Mouse (Mus musculus) layer of hippocampus, adult 8-10 months (tissue): ENCODE measurements at regions not wholly inside any gene's neighbourhood (a gene's known extent, or its start where the extent isn't known, plus 50 kb on each side); places are given as distances from the start of the nearest gene placed in this dataset.

Source experiments
- DNase-seq, 2 experiments: peaks; one replicate each; pipeline ENCODE4 v3.0.0; 2022; ENCODE audit warnings: low spot score in 2 of 2

DNA sequence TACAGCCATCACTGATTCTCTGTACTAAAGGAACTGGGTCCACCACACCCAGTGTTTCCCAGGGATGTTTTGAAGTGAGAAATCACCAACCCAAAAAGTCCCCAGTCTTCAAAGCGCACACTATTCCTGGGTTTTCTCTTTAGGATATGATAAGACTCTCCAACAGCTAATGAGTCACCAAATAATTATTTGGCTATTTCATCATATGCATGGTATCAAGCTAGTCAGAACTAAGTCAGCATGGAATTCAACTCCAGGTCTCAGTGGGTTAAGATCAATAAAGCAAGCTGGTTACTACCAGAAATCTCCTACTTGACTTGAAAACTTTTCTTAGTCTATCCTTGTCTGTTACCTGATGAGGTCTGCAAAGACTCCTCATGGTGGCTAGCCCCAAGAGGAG lies 89.1 kb upstream of the 4930412O13Rik start:
- no peak for DNase-seq

DNA sequence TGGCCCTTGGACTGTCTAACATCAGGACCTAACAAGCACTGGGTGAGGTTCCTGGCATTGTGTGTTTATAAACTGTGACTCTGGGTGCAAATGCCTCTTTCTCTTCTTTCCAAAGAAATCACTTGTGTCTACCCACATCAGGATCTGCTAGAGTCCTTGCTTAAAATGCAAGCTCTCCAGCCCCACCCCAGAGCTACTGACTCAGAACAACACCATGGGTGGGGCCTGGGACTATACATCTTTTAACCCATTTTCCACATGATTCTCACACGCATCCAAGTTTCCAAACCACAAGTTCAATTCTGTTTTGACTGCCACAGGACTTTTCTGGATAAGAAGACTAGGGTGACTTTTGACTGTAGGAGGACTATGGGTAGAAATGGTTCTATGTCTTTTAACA lies 88.7 kb upstream of the 4930412O13Rik start:
- DNase-seq, result no peak

DNA sequence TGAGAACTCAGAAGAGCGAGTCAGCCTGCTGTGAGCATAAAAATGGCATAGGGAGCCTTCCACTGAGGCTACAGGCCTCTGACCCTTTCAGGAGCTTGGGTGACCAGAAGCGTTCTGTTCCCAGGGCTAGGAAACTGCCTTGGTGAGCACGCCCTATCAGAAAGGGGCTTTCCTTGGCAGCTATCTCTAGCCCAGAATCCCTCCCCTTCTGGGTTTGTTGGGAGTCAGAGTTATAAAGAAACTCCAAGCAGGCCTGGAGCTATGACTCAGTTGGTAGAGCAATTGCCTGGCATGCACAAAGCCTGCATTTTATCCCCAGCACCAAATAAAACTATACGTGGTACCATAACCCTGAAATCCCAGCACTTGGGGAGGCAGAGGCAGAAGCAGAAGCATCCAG lies 85.7 kb upstream of the 4930412O13Rik start:
- DNase-seq, result no peak

DNA sequence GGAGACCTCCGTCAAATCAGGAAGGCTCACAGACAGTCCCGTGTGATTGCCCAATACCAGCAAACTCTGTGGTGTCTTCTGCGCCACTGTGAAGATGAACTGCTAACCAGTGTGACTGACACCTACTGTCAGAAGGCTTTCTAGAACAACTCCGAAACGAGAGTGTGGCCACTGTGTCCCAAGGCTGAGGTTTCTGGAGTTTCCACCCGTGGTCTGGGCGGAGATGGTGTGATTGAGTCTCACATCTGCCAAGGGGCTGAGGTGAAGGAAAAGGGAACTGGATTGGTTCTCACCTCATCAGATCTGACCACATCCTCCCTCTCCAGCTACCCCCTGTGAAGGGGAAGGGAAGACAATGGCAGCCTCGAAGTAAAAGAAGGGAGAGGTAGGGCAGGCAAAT lies 79.6 kb upstream of the 4930412O13Rik start:
- DNase-seq, result no peak

DNA sequence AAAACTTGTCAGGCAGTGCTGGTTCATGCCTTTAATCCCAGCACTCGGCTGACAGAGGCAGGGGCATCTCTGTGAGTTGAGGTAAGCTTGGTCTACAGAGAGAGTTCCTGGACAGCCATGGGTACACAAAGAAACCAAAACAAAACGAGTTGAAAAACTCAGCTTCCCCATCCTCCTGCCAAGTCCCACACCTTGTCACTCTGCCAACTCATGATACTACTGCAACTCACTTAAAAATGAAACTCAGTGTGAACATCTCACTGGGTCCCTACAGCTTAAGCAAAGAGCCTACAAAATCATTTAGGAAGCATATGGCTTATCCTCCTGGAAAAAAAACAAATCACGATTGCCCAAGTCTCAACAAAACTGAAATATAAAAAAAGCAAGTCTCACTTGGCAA lies 76.7 kb upstream of the 4930412O13Rik start:
- DNase-seq, result no peak

DNA sequence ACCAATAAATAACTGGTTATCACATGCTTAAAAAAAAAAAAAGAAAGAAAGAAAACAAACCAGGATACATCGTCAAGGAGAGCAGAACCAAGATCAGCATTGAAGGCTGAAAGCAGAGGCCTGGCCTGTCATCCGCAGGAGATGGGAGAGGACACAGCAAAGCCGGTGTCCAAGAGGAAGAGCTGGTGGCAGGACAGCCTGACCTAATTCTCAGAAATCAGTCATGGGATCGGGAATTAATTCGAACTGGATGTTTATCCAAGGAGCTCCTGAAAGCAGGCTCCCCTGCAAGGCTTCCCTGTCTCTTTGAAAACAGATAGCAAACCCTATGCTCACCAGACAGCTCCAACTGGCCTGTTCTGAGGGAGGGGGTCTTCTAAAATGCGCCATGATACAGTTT lies 75.5 kb upstream of the 4930412O13Rik start:
- no peak for DNase-seq
